Mouse (Mus musculus): ENCODE results near the gene Psenen.

The Psenen gene

GRCm38 (mm10) chr7:30515003-30515760, 48.2 kb downstream of the Psenen start:
- DNase-seq (ENCODE audit: low read depth, low spot score) = no peak
